Mouse (Mus musculus) bone marrow, adult 2 months (tissue): ENCODE measurements around the gene Gsg1. TPM values are rescaled to one million over a fixed set of nuclear protein-coding genes. Genes with fewer than 3 reads are reported as not detected.

ENCODE experiments used
- H3K27ac ChIP-seq: fragments of 200-500 bp; 2 replicates; pipeline ENCODE4 v1.5.1; 2012; ENCODE audit warnings: low read depth, mild to moderate bottlenecking, control low read depth, inconsistent platforms, low read length; ENCODE audit not compliant: control insufficient read depth, poor library complexity, insufficient read depth
- H3K4me1 ChIP-seq: fragments of 200-500 bp; 2 replicates; pipeline ENCODE4 v1.6.1; 2011; ENCODE audit warnings: low read length; ENCODE audit not compliant: control insufficient read depth, insufficient read depth
- H3K4me3 ChIP-seq: fragments of 200-500 bp; replicated peaks from 2 replicates; pipeline ENCODE3; 2011; ENCODE audit warnings: mild to moderate bottlenecking, low read depth, low read length, control low read depth; ENCODE audit not compliant: control insufficient read depth
- CTCF ChIP-seq: fragments of 200-500 bp; IDR thresholded peaks from 2 replicates; pipeline ENCODE4 v1.5.1; 2011; ENCODE audit warnings: low read length, control low read depth; ENCODE audit not compliant: control insufficient read depth, insufficient read depth
- POLR2A ChIP-seq: fragments of 200-500 bp; IDR thresholded peaks from 2 replicates; pipeline ENCODE4 v1.6.1; 2011; ENCODE audit warnings: low read depth, mild to moderate bottlenecking, control low read depth, low read length, borderline replicate concordance; ENCODE audit not compliant: control insufficient read depth
- WGBS: fragments of 180-500 bp; shearing (Covaris S2); methylation state at CpG from one replicate; pipeline ENCODE4 v1.1.7; 2018; 5-methylcytosine and 5-hydroxymethylcytosine counted together
- polyA plus RNA-seq: library from polyadenylated mRNA; stranded (reverse); fragments of >200 nt; gene quantifications from 2 replicates; pipeline ENCODE4 v1.2.4, GENCODE M21; 2011; ENCODE audit warnings: low replicate concordance; ENCODE audit not compliant: missing spikeins, insufficient read depth, insufficient read length

Gsg1 gene
- polyA plus RNA-seq, 1 experiment: not detected

DNA sequence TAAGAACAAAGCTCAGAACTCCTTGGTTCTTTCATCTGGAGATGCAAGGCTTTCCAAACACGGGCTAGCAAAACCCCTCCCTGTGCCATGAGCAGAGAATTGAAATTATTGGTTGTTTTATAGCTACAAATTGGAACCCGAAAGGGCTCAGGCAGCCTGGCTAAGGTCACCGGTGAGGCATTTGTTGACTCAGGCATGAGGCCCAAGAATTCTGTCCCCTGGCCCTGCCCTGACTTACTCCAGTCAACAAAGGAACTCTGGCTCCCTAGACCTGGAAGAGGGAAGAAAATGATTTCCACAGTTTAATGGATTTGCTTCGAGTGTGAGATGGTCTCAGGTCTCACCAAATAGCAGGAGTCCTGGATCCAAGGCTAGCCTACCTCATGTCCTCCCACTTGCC is 38.2 kb upstream of the Gsg1 start:
- Histone ChIP-seq H3K4me3 (no peak overlapping the region), H3K4me1 (no peaks in the 10 kb centered on the region; the same call in 1 of the 2 replicates), H3K27ac (no peak overlapping the region)
- TF ChIP-seq CTCF: no peak
- no peak for TF ChIP-seq POLR2A
- WGBS: 71% methylated on average over 4 of the region's 4 CpGs

DNA sequence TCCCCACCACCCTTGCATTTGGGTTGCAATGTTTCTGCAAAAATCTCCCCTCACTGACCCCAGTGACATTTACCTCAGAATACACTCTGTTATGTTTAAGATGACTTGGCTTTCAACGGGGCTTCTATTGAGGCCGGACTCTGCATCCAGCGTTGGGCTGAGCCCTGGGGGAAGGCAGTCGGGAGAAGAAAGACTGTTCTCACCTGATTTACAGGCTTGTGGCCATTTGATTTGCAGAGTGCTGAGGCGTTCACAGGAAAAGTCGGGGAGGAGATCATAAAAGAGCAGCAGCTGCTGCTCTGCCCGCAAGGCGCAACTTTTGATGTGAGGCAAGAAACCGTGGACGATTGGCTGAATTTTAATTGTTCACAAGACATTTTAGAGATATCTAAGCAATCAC is 25.7 kb upstream of the Gsg1 start:
- no peak for TF ChIP-seq POLR2A
- no peak for TF ChIP-seq CTCF
- Histone ChIP-seq H3K27ac (no peak overlapping the region; the same call in 1 of the 2 replicates), H3K4me3 (no peak overlapping the region), H3K4me1 (no peaks in the 10 kb centered on the region)
- WGBS: 59% methylated on average over 10 of the region's 10 CpGs

DNA sequence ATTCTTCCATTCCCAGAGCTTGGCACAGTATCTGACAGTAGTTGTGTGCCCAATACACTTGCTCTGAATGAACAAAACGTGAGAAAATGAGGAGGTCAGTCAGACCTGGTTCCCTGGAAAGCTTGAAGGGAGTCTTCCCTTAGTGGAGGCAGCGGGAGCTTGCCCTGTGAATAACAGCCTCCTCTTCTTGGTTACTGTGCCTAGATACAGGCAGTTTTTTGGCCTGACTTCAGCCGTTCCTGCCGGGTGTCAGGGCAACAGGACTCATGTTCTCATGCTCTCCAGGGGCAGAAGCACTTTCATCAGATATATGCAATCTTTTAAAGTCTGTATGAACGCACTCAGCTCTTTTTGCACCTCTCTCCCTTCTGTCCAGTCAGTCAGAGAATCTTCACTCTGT is 25.1 kb upstream of the Gsg1 start:
- Histone ChIP-seq H3K4me1 (no peaks in the 10 kb centered on the region), H3K4me3 (no peak overlapping the region), H3K27ac (no peak overlapping the region)
- TF ChIP-seq CTCF: no peak
- TF ChIP-seq POLR2A: no peak
- 75% methylated on average over 5 of the region's 5 CpGs for WGBS

DNA sequence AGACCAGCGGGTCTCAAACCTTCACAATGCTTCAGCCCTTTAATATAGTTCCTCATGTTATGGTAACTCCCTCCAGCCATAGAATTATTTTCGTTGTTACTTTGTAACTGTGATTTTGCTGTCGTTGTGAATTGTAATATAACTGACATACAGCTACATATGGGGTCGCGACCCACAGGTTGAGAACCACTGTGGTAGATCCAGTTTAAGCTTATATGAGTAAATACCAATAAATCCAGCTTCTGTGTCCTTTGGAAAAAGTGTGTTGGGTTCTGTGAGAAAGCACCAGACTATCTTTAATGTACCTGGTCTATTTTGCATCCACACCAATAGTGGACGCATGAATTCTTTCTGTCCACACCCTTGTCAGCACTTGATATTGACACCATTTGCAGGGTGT is 24.2 kb upstream of the Gsg1 start:
- TF ChIP-seq CTCF (no peak), POLR2A (no peak)
- H3K4me1 ChIP-seq: no peaks in the 10 kb centered on the region
- WGBS: 60% methylated on average over 6 of the region's 6 CpGs
- no peak overlapping the region for H3K4me3 ChIP-seq
- no peak overlapping the region for H3K27ac ChIP-seq

DNA sequence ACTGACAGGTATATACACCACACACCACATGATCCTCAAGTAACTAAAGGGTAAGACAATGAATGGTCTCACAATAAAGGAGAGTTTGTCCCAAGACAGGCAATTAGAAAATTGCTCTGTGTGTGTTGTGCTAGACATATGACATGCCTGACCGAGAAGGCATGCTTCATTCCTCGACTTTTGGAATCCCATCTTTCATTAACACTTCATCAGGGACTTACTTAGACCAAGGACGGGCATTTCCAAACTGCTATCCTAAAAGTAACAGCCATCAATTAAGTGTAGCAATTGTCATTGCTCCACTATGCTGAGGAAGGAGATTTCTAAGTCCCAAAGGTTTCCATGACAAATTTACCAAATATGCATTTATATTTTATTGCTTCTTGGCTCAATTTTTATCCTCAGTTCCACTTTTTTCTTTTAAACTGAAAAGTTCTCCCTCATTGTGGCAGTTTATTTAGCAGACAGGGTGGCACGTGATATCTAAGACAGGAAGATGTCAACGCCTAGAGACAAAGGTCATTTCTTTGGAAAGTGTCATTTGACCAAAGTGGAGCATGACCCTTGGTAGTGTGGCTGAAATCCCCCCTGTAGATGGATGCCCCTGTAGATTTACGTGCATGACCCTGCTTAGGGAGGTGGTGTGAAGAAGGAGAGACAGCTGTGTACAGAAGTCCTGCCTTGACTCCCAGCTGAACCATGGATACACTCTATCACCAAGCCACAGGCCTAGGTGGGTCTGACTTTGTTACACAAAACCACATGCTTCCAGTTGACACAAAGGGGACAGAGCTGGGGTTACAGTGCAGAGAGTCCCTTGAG is 22.5 kb upstream of the Gsg1 start:
- Histone ChIP-seq H3K27ac (no peak overlapping the region), H3K4me3 (no peak overlapping the region), H3K4me1 (no peaks in the 10 kb centered on the region)
- TF ChIP-seq POLR2A (no peak), CTCF (no peak)
- WGBS: 70% methylated on average over 6 of the region's 6 CpGs

DNA sequence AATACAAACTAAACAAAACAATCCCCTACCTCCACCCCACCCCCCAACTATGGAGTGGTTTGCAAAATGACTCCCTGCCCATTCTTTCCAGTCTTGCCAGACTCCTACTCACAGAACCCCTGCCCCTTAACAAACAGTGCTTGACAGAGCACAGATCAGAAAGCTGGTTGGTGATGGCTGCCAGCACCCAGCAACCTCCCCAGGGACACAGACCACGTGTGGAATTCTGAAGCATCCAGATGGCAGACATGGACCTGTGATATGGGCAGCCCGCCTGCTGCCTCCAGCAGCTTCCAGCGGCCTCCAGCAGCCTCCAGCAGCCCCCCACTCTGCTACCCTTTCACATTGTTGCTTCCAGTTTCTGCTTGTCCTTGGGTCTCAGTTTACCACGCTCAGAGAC is 21.1 kb upstream of the Gsg1 start:
- H3K4me1 ChIP-seq: no peaks in the 10 kb centered on the region
- WGBS: 68% methylated on average over 4 of the region's 4 CpGs
- no peak overlapping the region for H3K27ac ChIP-seq
- no peak for TF ChIP-seq POLR2A
- TF ChIP-seq CTCF: no peak
- no peak overlapping the region for H3K4me3 ChIP-seq

DNA sequence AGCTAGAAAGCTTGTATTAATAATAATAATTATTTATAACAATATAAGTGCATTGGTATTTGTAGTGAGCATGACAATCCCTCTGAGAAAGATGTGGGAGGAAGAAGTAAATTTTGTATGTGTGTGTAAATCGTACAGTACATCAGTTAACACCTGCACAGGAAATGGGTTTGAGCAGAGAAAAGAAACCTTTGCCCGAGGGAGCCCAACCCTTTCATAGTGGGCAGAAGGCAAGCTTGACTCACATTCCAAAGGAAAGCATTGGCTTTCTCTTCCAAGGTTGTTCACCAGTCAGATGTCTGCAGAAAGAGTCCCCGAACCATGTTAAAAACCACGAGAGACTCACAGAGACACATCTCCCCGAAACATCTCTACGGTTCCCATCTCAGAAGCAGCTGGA is 18.9 kb upstream of the Gsg1 start:
- Histone ChIP-seq H3K4me1 (no peaks in the 10 kb centered on the region), H3K27ac (no peak overlapping the region), H3K4me3 (no peak overlapping the region)
- 44% methylated on average over 6 of the region's 6 CpGs for WGBS
- TF ChIP-seq POLR2A (no peak), CTCF (no peak)

DNA sequence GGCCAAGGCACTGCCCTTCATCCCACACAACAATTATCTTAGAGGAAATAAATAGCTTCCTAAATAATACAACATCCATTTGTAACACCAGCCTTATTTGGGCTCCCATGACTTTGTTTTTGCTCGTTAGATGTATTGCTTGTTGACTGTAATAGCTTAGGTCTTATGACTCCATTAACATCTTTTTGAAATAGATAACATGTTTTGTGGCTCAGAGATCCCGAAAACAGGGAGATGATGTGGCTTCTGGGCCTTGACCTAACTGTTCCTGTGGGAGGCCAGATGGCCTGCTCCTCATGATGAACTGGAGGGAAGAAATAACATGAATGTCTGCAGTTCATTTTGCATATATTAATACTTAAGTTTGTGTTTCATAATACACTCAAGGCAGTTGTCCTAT is 17.6 kb upstream of the Gsg1 start:
- Histone ChIP-seq H3K4me1 (no peaks in the 10 kb centered on the region), H3K27ac (no peak overlapping the region), H3K4me3 (no peak overlapping the region)
- TF ChIP-seq CTCF: no peak
- TF ChIP-seq POLR2A: no peak
- WGBS: 70% methylated on average over 2 of the region's 2 CpGs
